Mouse (Mus musculus): Measurements from ENCODE around the gene AC109138.7. TPM values are rescaled to one million over a fixed set of nuclear protein-coding genes. Genes with fewer than 3 reads are reported as not detected.

The AC109138.7 gene
- polyA plus RNA-seq, 1 experiment from 2014 or later: not detected

DNA sequence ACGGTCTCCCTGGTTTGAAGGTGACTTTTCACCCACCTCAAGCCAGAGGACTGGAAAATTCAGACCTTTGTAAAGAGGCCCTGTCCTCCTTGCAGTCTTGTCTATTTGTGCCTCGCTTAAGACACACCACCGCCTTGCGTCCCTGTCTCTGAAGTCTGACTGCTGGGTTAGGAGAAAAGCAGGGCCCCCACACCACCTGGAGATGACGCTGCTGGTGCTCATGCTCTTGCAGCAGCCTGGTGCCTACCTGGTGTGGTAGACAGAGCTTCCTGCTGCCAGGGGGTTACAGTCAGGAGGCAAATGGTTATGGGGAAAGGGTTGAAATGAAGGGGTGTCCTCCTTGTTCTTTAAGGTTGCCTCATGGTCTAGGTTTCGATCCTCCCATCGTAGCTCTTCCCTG lies 40.1 kb downstream of the AC109138.7 start:
- no peak overlapping the region for H3K27ac ChIP-seq (ENCODE audit: low read length)
- no peak for ATAC-seq
- H3K27me3 ChIP-seq (replicated peaks; ENCODE audit: control insufficient read depth, insufficient read depth, low read length): no peaks in the 10 kb centered on the region
- H3K36me3 ChIP-seq (ENCODE audit: control insufficient read depth, insufficient read depth, low read length): no peaks in the 10 kb centered on the region
- H3K4me1 ChIP-seq (ENCODE audit: control insufficient read depth, insufficient read depth, low read length): peaks cover 5% of the 10 kb centered on the region; the same call in 1 of the 2 replicates
- H3K4me3 ChIP-seq (ENCODE audit: low read length): no peak overlapping the region
- H3K9ac ChIP-seq (ENCODE audit: low read depth, low read length): no peak overlapping the region
- H3K9me3 ChIP-seq (ENCODE audit: control insufficient read depth, low read length): no peaks in the 10 kb centered on the region
- no peak overlapping the region for H3K4me2 ChIP-seq (ENCODE audit: low read depth, low read length)
- WGBS: 90% methylated on average over 7 of the region's 7 CpGs

DNA sequence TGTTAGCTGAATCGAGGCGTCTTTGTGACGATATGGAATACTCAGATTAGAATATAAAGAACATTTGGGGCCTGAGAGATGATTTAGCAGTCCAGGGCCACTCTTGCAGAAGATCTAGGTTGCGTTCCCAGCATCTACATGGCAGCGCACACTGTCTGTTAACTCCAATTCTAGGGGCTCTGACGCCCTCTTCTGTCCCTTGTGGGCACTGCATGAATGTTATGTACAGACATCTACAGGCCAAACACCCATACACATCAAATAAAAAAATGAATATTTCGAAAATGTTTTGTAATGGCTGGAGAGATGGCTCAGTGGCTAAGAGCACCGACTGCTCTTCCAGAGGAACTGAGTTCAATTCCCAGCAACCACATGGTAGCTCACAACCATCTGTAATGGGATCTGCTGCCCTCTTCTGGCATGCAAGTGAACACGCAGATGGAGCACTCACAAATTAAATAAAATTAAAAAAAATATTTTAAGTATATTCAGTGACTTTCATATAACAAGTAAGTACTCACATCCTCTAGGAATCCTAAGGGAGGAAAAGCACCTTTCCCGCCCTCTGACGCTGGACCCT lies 41.5 kb downstream of the AC109138.7 start:
- H3K27me3 ChIP-seq (replicated peaks; ENCODE audit: control insufficient read depth, insufficient read depth, low read length): no peaks in the 10 kb centered on the region
- no peak overlapping the region for H3K9ac ChIP-seq (ENCODE audit: low read depth, low read length)
- 76% methylated on average over 11 of the region's 11 CpGs for WGBS
- no peaks in the 10 kb centered on the region for H3K9me3 ChIP-seq (ENCODE audit: control insufficient read depth, low read length)
- no peaks in the 10 kb centered on the region for H3K36me3 ChIP-seq (ENCODE audit: control insufficient read depth, insufficient read depth, low read length)
- H3K4me1 ChIP-seq (ENCODE audit: control insufficient read depth, insufficient read depth, low read length): peaks cover 5% of the 10 kb centered on the region; the same call in 1 of the 2 replicates
- H3K4me2 ChIP-seq (ENCODE audit: low read depth, low read length): no peak overlapping the region
- no peak overlapping the region for H3K27ac ChIP-seq (ENCODE audit: low read length)
- ATAC-seq: no peak
- no peak overlapping the region for H3K4me3 ChIP-seq (ENCODE audit: low read length)

DNA sequence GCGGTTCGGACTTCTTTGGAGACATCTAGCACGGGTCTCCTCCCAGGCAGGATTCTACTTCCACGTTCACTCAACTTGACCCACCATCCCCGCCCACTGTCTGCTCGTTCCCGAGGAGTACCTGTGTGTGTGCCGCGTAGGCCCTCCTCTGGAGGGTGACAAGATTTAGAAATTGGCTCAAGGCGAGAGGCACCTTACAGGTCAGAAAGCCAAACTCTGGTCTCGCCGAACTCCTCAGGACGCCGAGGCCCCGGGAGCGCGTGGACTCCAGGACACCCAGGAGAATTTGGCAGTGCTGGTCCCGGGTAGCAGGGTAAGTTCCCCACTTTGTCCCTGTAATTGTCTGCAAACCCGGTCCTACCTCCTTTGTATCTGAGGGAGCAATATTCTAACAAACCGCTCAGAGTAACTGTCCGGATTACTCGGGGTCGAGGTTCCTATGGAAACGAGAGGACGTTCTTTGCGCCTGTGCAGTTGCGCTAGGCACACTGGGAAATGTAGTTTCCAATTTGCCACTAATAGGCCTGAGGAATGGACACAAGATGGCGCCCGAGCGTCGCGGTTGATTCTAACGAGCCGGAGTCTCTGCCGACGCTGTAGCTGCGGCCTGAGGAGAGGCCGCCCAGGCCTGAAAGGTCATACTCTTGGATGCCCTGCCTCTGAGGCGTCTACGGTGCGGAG lies 43.2 kb downstream of the AC109138.7 start:
- no peaks in the 10 kb centered on the region for H3K36me3 ChIP-seq (ENCODE audit: control insufficient read depth, insufficient read depth, low read length)
- H3K4me3 ChIP-seq (ENCODE audit: low read length): peak overlapping the region; percentile 62
- WGBS: under 1% methylated on average over 41 of the region's 41 CpGs
- H3K27me3 ChIP-seq (replicated peaks; ENCODE audit: control insufficient read depth, insufficient read depth, low read length): no peaks in the 10 kb centered on the region
- H3K9me3 ChIP-seq (ENCODE audit: control insufficient read depth, low read length): no peaks in the 10 kb centered on the region
- H3K9ac ChIP-seq (ENCODE audit: low read depth, low read length): peak overlapping the region; percentile 66
- H3K4me1 ChIP-seq (ENCODE audit: control insufficient read depth, insufficient read depth, low read length): peaks cover 5% of the 10 kb centered on the region; the same call in 1 of the 2 replicates
- peak overlapping the region; percentile 76 for H3K4me2 ChIP-seq (ENCODE audit: low read depth, low read length)
- no peak overlapping the region for H3K27ac ChIP-seq (ENCODE audit: low read length)
- peak; percentile 88 for ATAC-seq

GRCm38 (mm10) chr19:4257897-4258252 lies 43.7 kb downstream of the AC109138.7 start:
- Histone ChIP-seq H3K9me3 (ENCODE audit: control insufficient read depth, low read length) (no peaks in the 10 kb centered on the region), H3K27me3 (replicated peaks; ENCODE audit: control insufficient read depth, insufficient read depth, low read length) (no peaks in the 10 kb centered on the region), H3K4me2 (ENCODE audit: low read depth, low read length) (peak overlapping the region; percentile 51), H3K4me3 (ENCODE audit: low read length) (peak overlapping the region; percentile 30), H3K4me1 (ENCODE audit: control insufficient read depth, insufficient read depth, low read length) (peaks cover 6% of the 10 kb centered on the region), H3K36me3 (ENCODE audit: control insufficient read depth, insufficient read depth, low read length) (no peaks in the 10 kb centered on the region), H3K9ac (ENCODE audit: low read depth, low read length) (peak overlapping the region; percentile 27), H3K27ac (ENCODE audit: low read length) (0 out of 2 replicates have a peak overlapping the region, but pooled peaks have one; percentile 12)
- ATAC-seq: no peak; the same call in 1 of the 2 replicates
- WGBS: 23% methylated on average over 12 of the region's 12 CpGs

DNA sequence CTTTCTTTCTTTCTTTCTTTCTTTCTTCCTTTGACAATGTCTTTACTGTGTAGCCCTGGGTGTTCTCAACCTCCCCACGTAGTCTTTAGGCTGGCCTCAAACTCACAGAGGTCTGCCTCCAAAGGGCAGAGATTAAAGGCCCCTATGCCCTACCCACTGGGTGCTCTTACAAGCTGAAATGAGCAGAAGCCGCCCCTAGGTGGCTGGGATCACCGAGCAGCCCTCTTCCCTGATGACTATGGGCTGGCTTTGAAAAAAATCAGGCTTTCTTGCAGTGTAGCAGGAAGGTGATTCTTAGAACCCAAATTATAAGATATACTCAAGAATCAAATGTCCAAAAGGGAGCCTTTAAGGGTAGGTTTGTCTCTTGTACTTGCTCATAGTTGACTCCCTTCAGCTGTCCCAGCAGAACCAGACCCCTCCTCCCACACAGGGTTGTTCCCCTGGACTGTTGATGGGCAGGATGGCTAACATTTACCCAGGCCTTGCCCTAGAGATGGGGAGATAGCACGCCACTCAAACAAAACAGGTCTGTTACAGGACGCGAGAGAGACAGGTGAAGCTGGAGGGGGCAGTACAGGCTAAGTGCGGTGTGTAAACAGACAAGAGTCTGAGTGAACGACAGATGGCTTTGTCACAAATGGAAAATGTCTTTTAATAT lies 47.0 kb downstream of the AC109138.7 start:
- H3K9ac ChIP-seq (ENCODE audit: low read depth, low read length): no peak overlapping the region
- no peak overlapping the region for H3K4me2 ChIP-seq (ENCODE audit: low read depth, low read length)
- H3K27ac ChIP-seq (ENCODE audit: low read length): peak overlapping the region; percentile 45; the same call in 1 of the 2 replicates
- H3K36me3 ChIP-seq (ENCODE audit: control insufficient read depth, insufficient read depth, low read length): no peaks in the 10 kb centered on the region
- 42% methylated on average over 8 of the region's 8 CpGs for WGBS
- H3K9me3 ChIP-seq (ENCODE audit: control insufficient read depth, low read length): no peaks in the 10 kb centered on the region
- no peak for ATAC-seq
- no peaks in the 10 kb centered on the region for H3K27me3 ChIP-seq (replicated peaks; ENCODE audit: control insufficient read depth, insufficient read depth, low read length)
- H3K4me3 ChIP-seq (ENCODE audit: low read length): no peak overlapping the region
- peaks cover 9% of the 10 kb centered on the region for H3K4me1 ChIP-seq (ENCODE audit: control insufficient read depth, insufficient read depth, low read length)

- no peak overlapping the region for H3K4me3 ChIP-seq (ENCODE audit: low read length)
- H3K27ac ChIP-seq (ENCODE audit: low read length): peak overlapping the region; percentile 4; the same call in 1 of the 2 replicates
- H3K9me3 ChIP-seq (ENCODE audit: control insufficient read depth, low read length): no peaks in the 10 kb centered on the region
- no peak overlapping the region for H3K9ac ChIP-seq (ENCODE audit: low read depth, low read length)
- no peaks in the 10 kb centered on the region for H3K36me3 ChIP-seq (ENCODE audit: control insufficient read depth, insufficient read depth, low read length)
- 71% methylated on average over 6 of the region's 6 CpGs for WGBS
- ATAC-seq: no peak
- H3K4me2 ChIP-seq (ENCODE audit: low read depth, low read length): no peak overlapping the region
- H3K27me3 ChIP-seq (replicated peaks; ENCODE audit: control insufficient read depth, insufficient read depth, low read length): no peaks in the 10 kb centered on the region
- H3K4me1 ChIP-seq (ENCODE audit: control insufficient read depth, insufficient read depth, low read length): peaks cover 10% of the 10 kb centered on the region
These were observed 48.6 kb downstream of the AC109138.7 start for GRCm38 (mm10) chr19:4262756-4263155.

GRCm38 (mm10) chr19:4263702-4264101 lies 49.5 kb downstream of the AC109138.7 start:
- ATAC-seq: no peak

DNA sequence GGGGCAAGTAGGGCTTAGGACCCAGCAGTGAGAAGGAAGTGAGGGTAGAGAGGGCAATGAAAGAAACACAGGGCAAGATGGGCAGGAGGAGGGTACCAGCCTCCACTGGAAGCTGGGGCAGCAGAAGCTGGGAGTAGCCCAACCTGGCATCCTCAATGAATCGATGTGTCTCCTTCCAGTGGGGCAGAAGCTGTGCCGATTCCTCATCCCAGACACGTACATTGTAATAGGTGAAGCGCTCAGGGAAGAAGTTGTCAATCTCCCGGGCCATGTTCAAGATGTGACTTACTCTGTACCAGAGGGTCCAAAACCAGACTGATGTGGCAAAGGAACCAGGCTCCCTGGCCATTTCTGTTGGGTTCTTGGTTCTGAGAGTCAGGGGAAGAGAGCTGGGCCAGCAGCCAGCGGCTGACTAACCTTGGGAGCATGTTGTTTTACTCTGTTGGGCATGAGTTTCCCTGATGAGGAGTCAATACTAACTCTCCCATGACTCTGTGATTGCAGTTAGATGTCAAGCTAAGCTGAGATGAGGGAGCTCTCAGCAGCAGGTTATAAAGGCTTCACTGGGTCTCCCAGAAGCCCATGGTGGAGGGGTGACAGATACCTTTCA lies 50.1 kb downstream of the AC109138.7 start:
- Histone ChIP-seq H3K36me3 (ENCODE audit: control insufficient read depth, insufficient read depth, low read length) (no peaks in the 10 kb centered on the region), H3K4me3 (ENCODE audit: low read length) (no peak overlapping the region), H3K9ac (ENCODE audit: low read depth, low read length) (no peak overlapping the region), H3K4me2 (ENCODE audit: low read depth, low read length) (no peak overlapping the region), H3K27me3 (replicated peaks; ENCODE audit: control insufficient read depth, insufficient read depth, low read length) (no peaks in the 10 kb centered on the region), H3K9me3 (ENCODE audit: control insufficient read depth, low read length) (no peaks in the 10 kb centered on the region), H3K4me1 (ENCODE audit: control insufficient read depth, insufficient read depth, low read length) (peaks cover 15% of the 10 kb centered on the region), H3K27ac (ENCODE audit: low read length) (no peak overlapping the region)
- WGBS: 90% methylated on average over 6 of the region's 6 CpGs
- ATAC-seq: no peak

More at GRCm38 (mm10) chr19:4263702-4264101, 49.5 kb downstream of the AC109138.7 start:
- peaks cover 10% of the 10 kb centered on the region for H3K4me1 ChIP-seq (ENCODE audit: control insufficient read depth, insufficient read depth, low read length)
- no peak overlapping the region for H3K4me2 ChIP-seq (ENCODE audit: low read depth, low read length)
- H3K4me3 ChIP-seq (ENCODE audit: low read length): no peak overlapping the region
- no peaks in the 10 kb centered on the region for H3K27me3 ChIP-seq (replicated peaks; ENCODE audit: control insufficient read depth, insufficient read depth, low read length)
- H3K9me3 ChIP-seq (ENCODE audit: control insufficient read depth, low read length): no peaks in the 10 kb centered on the region
- no peak overlapping the region for H3K27ac ChIP-seq (ENCODE audit: low read length)
- H3K36me3 ChIP-seq (ENCODE audit: control insufficient read depth, insufficient read depth, low read length): no peaks in the 10 kb centered on the region
- 58% methylated on average over 14 of the region's 14 CpGs for WGBS
- H3K9ac ChIP-seq (ENCODE audit: low read depth, low read length): no peak overlapping the region

DNA sequence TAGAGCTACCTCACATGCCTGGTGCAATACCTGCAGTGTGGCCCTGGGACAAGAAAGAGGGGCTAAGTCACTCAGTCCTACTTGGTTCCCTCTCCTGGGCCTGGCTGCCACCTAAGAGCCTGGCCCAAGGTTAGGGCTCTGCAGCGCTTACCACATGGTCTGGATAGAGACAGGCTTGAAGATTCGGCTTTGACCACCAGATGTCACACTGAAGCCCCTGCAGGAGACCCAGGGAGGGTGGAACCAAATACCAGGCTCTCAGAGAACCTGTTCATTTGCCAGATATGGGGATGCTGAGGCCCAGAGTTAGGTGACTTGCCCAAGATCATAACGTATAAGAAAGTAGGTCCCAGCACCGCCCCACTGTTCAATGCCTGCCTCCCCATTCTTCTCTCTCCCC lies 51.8 kb downstream of the AC109138.7 start:
- no peaks in the 10 kb centered on the region for H3K36me3 ChIP-seq (ENCODE audit: control insufficient read depth, insufficient read depth, low read length)
- no peak overlapping the region for H3K4me2 ChIP-seq (ENCODE audit: low read depth, low read length)
- no peak for ATAC-seq
- H3K4me3 ChIP-seq (ENCODE audit: low read length): no peak overlapping the region
- H3K4me1 ChIP-seq (ENCODE audit: control insufficient read depth, insufficient read depth, low read length): peaks cover 16% of the 10 kb centered on the region
- H3K9ac ChIP-seq (ENCODE audit: low read depth, low read length): no peak overlapping the region
- no peaks in the 10 kb centered on the region for H3K9me3 ChIP-seq (ENCODE audit: control insufficient read depth, low read length)
- no peaks in the 10 kb centered on the region for H3K27me3 ChIP-seq (replicated peaks; ENCODE audit: control insufficient read depth, insufficient read depth, low read length)
- no peak overlapping the region for H3K27ac ChIP-seq (ENCODE audit: low read length)
- 65% methylated on average over 4 of the region's 4 CpGs for WGBS
